Mouse (Mus musculus) heart, adult 11 months (tissue): Measurements from ENCODE around the gene Kxd1.

Experiments
- DNase-seq: peaks from one replicate; pipeline ENCODE4 v3.0.0; 2022

Gene Kxd1

GRCm38 (mm10) chr8:70466305-70466704 lies 61.5 kb downstream of the Kxd1 start:
- DNase-seq, result peak; percentile 95

DNA sequence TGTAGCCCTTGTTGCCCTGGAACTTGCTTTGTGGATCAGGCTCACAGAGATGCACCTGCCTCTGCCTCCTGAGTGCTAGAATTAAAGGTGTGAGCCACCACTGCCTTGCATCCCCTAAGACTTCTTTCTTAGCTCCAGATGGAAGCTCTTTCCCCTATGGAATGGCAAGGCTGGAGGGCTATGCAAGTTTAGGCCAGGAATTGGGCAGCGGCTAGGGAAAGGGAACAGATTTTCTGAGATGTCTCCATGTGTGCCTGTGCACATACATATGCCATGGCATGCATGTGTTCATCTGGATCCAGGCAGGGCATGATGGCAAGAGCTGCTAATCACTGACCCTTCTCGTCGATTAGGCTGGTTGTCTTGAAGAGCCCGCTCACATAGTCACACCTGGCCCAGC lies 62.1 kb downstream of the Kxd1 start:
- DNase-seq, result peak; percentile 91

- peak; percentile 91 for DNase-seq
Observed at GRCm38 (mm10) chr8:70464162-70464561, 63.6 kb downstream of the Kxd1 start.

- peak; percentile 96 for DNase-seq
Observed at GRCm38 (mm10) chr8:70463306-70463705, 64.5 kb downstream of the Kxd1 start.

- peak; percentile 95 for DNase-seq
Observed at GRCm38 (mm10) chr8:70462516-70462813, 65.3 kb downstream of the Kxd1 start.

DNA sequence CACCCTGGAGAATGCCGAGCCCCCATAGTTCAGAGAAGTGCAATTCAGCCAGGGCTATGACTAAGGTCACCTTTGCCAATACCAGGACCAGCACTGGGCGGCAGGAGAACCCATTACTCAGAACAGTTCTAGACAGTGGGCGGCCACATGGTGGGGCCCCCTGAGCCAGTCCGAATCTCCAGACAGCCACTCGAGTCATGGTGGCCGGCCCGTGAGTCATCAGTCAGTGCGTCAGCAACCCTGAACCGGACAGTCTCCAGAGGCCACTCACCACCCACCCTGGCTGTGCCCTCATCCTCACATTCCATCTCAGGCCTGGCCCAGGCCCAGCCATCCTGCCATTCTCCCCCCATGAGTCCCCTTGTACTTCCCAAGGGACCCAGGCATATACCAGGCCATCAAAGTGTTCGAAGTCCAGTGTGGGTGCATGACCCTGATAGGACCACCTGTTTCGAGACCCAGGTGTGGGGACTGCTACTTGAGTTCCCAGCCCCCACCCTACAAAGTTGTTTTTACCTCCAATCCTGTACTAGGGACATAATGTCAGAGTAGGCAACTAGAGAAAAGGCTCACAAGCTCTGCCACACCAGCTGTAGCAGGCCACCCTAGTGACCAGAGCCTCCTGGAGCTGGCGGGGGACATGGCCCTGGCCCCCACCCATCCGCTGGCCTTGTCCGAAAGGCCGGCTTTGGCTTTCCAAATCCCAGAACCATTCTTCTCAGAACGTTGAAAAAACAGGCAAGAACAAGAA lies 65.8 kb downstream of the Kxd1 start:
- peak; percentile 95 for DNase-seq

DNA sequence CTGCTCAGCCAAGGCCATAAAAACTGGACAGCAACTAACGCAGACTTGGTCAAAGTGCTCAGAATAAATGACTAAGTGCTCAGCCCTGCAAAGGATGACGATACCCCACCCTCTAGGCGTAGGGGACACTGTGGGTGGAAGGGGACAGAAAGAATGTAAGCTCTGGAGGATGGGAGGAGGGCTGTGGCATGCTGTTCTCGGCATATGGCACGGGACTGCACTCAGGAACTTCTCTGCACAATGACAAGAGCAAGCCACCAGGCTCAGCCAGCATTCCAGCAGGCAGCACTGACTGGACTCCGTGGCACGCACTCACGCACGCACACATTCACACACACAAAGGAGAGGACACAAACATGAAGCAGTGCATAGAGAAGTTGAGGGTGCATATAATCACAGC lies 67.2 kb downstream of the Kxd1 start:
- DNase-seq, result no peak

- peak; percentile 92 for DNase-seq
Observed at GRCm38 (mm10) chr8:70460199-70460598, 67.6 kb downstream of the Kxd1 start.

GRCm38 (mm10) chr8:70459636-70460035 lies 68.1 kb downstream of the Kxd1 start:
- no peak for DNase-seq

DNA sequence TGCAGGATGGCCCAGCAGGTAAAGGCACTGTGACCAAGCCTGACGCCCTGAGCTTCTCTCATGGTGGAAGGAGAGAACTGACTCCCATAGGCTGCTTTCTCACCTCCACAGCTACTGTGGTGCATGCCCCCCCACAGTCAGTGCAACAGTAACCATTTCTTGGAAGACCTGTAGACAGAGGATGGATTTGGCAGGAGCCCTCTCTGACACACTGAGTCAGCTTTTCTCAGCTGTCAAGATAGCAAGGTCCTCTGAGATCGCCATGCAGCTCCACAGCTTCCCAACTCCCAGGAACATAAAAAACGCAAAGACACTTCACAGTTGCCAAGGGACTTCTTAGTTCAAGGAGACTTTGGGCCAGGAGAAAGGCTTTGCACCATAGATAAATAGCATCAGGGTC lies 69.3 kb downstream of the Kxd1 start:
- no peak for DNase-seq
